Mouse (Mus musculus) limb, embryonic 11.5 days (tissue): ENCODE measurements around the gene Bzw1. TPM values are rescaled to one million over a fixed set of nuclear protein-coding genes. Genes with fewer than 3 reads are reported as not detected.
"Not testable (repeated sequence)": the region's sequence is repeated elsewhere in the genome, so short reads cannot be mapped to it uniquely, and the experiment has no call there.

ENCODE experiments used
- ATAC-seq: fragments of 200-750 bp; cut with Nextera tagmentation; 2 replicates; pipeline ENCODE4 v1.8.0; 2017; ENCODE audit warnings: low read depth; ENCODE audit not compliant: insufficient number of reproducible peaks, low FRiP score, low TSS enrichment
- DNase-seq: peaks from one replicate; pipeline ENCODE4 v3.0.0-alpha.2; 2015; ENCODE audit warnings: low spot score
- H3K27ac ChIP-seq: fragments of 300-500 bp; sonication (generic); replicated peaks from 2 replicates; pipeline ENCODE4 v1.5.1; 2014; ENCODE audit warnings: low read depth, mild to moderate bottlenecking, low read length
- H3K27me3 ChIP-seq: fragments of 300-500 bp; sonication (generic); 2 replicates; pipeline ENCODE4 v1.6.1; 2014; ENCODE audit warnings: mild to moderate bottlenecking, low read length, mixed read lengths; ENCODE audit not compliant: control insufficient read depth, insufficient read depth
- H3K36me3 ChIP-seq: fragments of 300-500 bp; sonication (generic); 2 replicates; pipeline ENCODE4 v1.6.1; 2014; ENCODE audit warnings: mild to moderate bottlenecking, low read length, moderate library complexity, mixed read lengths; ENCODE audit not compliant: control insufficient read depth, insufficient read depth
- H3K4me1 ChIP-seq: fragments of 300-500 bp; sonication (generic); 2 replicates; pipeline ENCODE4 v1.6.1; 2014; ENCODE audit warnings: low read length, mixed read lengths; ENCODE audit not compliant: control insufficient read depth, insufficient read depth
- H3K4me2 ChIP-seq: fragments of 300-500 bp; sonication (generic); 2 replicates; pipeline ENCODE4 v1.6.1; 2014; ENCODE audit warnings: low read depth, mild to moderate bottlenecking, moderate library complexity; ENCODE audit not compliant: severe bottlenecking
- H3K4me3 ChIP-seq: fragments of 300-500 bp; sonication (generic); 2 replicates; pipeline ENCODE4 v1.5.1; 2014; ENCODE audit warnings: low read depth, low read length
- H3K9ac ChIP-seq: fragments of 300-500 bp; sonication (generic); 2 replicates; pipeline ENCODE4 v1.6.1; 2014; ENCODE audit warnings: mild to moderate bottlenecking, low read length
- H3K9me3 ChIP-seq: fragments of 300-500 bp; sonication (generic); 2 replicates; pipeline ENCODE4 v1.6.1; 2016; ENCODE audit warnings: low read length; ENCODE audit not compliant: control insufficient read depth
- WGBS: fragments of 180-500 bp; shearing (Covaris S2); extraction: QIAGEN DNeasy Blood & Tissue Kit; methylation state at CpG from one replicate; pipeline ENCODE4 v1.1.7; 2014; 5-methylcytosine and 5-hydroxymethylcytosine counted together
- polyA plus RNA-seq: library from polyadenylated mRNA; unstranded; fragments of >200 nt; fragmentation: Nextera tagmentation; extraction: Ambion mirVana; gene quantifications from 2 replicates; pipeline ENCODE4 v1.2.1, GENCODE M21; 2014

The Bzw1 gene
- polyA plus RNA-seq, 1 experiment from 2014 or later, result 499 TPM

GRCm38 (mm10) chr1:58364551-58364950 is 28.1 kb upstream of the Bzw1 start:
- no peaks in the 10 kb centered on the region for H3K36me3 ChIP-seq
- 78% methylated on average over 12 of the region's 12 CpGs for WGBS
- ATAC-seq, result no peak
- no peak overlapping the region for H3K4me3 ChIP-seq
- no peak overlapping the region for H3K27ac ChIP-seq
- H3K9ac ChIP-seq, result no peak overlapping the region
- no peaks in the 10 kb centered on the region for H3K9me3 ChIP-seq
- H3K4me2 ChIP-seq, result no peak overlapping the region
- H3K4me1 ChIP-seq, result no peaks in the 10 kb centered on the region
- DNase-seq, result no peak
- H3K27me3 ChIP-seq, result no peaks in the 10 kb centered on the region

- Histone ChIP-seq H3K4me3 (no peak overlapping the region), H3K9me3 (no peaks in the 10 kb centered on the region), H3K9ac (no peak overlapping the region), H3K36me3 (no peaks in the 10 kb centered on the region), H3K27ac (no peak overlapping the region), H3K4me1 (no peaks in the 10 kb centered on the region), H3K4me2 (no peak overlapping the region), H3K27me3 (no peaks in the 10 kb centered on the region)
- 99% methylated on average over 3 of the region's 3 CpGs for WGBS
- no peak for ATAC-seq
- no peak for DNase-seq
These were observed 26.9 kb upstream of the Bzw1 start for GRCm38 (mm10) chr1:58365829-58366228.

- no peak for DNase-seq
- Histone ChIP-seq H3K9ac (no peak overlapping the region), H3K4me1 (no peaks in the 10 kb centered on the region)
These were observed 25.8 kb upstream of the Bzw1 start for GRCm38 (mm10) chr1:58366737-58367471.

GRCm38 (mm10) chr1:58369716-58370115 is 23.0 kb upstream of the Bzw1 start:
- Histone ChIP-seq H3K4me1 (no peaks in the 10 kb centered on the region), H3K4me3 (no peak overlapping the region), H3K9ac (no peak overlapping the region), H3K27me3 (no peaks in the 10 kb centered on the region), H3K4me2 (no peak overlapping the region), H3K9me3 (no peaks in the 10 kb centered on the region), H3K27ac (no peak overlapping the region), H3K36me3 (no peaks in the 10 kb centered on the region)
- ATAC-seq, result no peak
- DNase-seq, result no peak
- 70% methylated on average over 2 of the region's 2 CpGs for WGBS

More at GRCm38 (mm10) chr1:58366737-58367471, 25.8 kb upstream of the Bzw1 start:
- no peaks in the 10 kb centered on the region for H3K27me3 ChIP-seq
- no peaks in the 10 kb centered on the region for H3K9me3 ChIP-seq
- ATAC-seq, result no peak
- H3K4me3 ChIP-seq, result no peak overlapping the region
- H3K4me2 ChIP-seq, result no peak overlapping the region
- no peaks in the 10 kb centered on the region for H3K36me3 ChIP-seq
- no peak overlapping the region for H3K27ac ChIP-seq
- WGBS, result 88% methylated on average over 12 of the region's 12 CpGs

- H3K27me3 ChIP-seq, H3K27ac ChIP-seq, ATAC-seq, H3K36me3 ChIP-seq, H3K9me3 ChIP-seq, H3K4me3 ChIP-seq, H3K4me1 ChIP-seq, H3K9ac ChIP-seq, H3K4me2 ChIP-seq, DNase-seq: not testable (repeated sequence)
- WGBS, result 85% methylated on average over 2 of the region's 2 CpGs
These were observed 18.4 kb upstream of the Bzw1 start for GRCm38 (mm10) chr1:58374266-58374665.

GRCm38 (mm10) chr1:58375574-58376147 is 17.0 kb upstream of the Bzw1 start:
- Histone ChIP-seq H3K4me2 (no peak overlapping the region), H3K4me3 (no peak overlapping the region), H3K27me3 (no peaks in the 10 kb centered on the region), H3K36me3 (no peaks in the 10 kb centered on the region), H3K27ac (no peak overlapping the region), H3K9me3 (no peaks in the 10 kb centered on the region), H3K9ac (no peak overlapping the region), H3K4me1 (no peaks in the 10 kb centered on the region)
- WGBS, result 80% methylated on average over 3 of the region's 3 CpGs
- DNase-seq (no peak), ATAC-seq (no peak)

GRCm38 (mm10) chr1:58382586-58383281 is 10.0 kb upstream of the Bzw1 start:
- DNase-seq, result no peak
- WGBS, result 70% methylated on average over 5 of the region's 5 CpGs
- no peaks in the 10 kb centered on the region for H3K4me1 ChIP-seq

GRCm38 (mm10) chr1:58391421-58392267 is 1.1 kb upstream of the Bzw1 start:
- H3K27ac ChIP-seq, result no peak overlapping the region
- no peaks in the 10 kb centered on the region for H3K9me3 ChIP-seq
- 46% methylated on average over 19 of the region's 19 CpGs for WGBS
- H3K4me2 ChIP-seq, result peak overlapping the region; percentile 84
- H3K27me3 ChIP-seq, result no peaks in the 10 kb centered on the region
- peaks cover 5% of the 10 kb centered on the region; the same call in 1 of the 2 replicates for H3K36me3 ChIP-seq
- peaks cover 7% of the 10 kb centered on the region; the same call in 1 of the 2 replicates for H3K4me1 ChIP-seq
- peak overlapping the region; percentile 90 for H3K4me3 ChIP-seq
- H3K9ac ChIP-seq, result peak overlapping the region; percentile 97
- ATAC-seq (no peak), DNase-seq (peak; percentile 34)

More at GRCm38 (mm10) chr1:58382586-58383281, 10.0 kb upstream of the Bzw1 start:
- no peaks in the 10 kb centered on the region for H3K36me3 ChIP-seq
- no peak for ATAC-seq
- no peaks in the 10 kb centered on the region for H3K27me3 ChIP-seq
- H3K4me3 ChIP-seq, result no peak overlapping the region
- H3K9ac ChIP-seq, result no peak overlapping the region
- no peak overlapping the region for H3K4me2 ChIP-seq
- H3K9me3 ChIP-seq, result no peaks in the 10 kb centered on the region
- no peak overlapping the region for H3K27ac ChIP-seq
